Mouse (Mus musculus): ENCODE measurements around the gene Nop53. TPM values are rescaled to one million over a fixed set of nuclear protein-coding genes. Genes with fewer than 3 reads are reported as not detected.

Gene Nop53
- total RNA-seq, 1 experiment from 2014 or later, result 260 TPM

DNA sequence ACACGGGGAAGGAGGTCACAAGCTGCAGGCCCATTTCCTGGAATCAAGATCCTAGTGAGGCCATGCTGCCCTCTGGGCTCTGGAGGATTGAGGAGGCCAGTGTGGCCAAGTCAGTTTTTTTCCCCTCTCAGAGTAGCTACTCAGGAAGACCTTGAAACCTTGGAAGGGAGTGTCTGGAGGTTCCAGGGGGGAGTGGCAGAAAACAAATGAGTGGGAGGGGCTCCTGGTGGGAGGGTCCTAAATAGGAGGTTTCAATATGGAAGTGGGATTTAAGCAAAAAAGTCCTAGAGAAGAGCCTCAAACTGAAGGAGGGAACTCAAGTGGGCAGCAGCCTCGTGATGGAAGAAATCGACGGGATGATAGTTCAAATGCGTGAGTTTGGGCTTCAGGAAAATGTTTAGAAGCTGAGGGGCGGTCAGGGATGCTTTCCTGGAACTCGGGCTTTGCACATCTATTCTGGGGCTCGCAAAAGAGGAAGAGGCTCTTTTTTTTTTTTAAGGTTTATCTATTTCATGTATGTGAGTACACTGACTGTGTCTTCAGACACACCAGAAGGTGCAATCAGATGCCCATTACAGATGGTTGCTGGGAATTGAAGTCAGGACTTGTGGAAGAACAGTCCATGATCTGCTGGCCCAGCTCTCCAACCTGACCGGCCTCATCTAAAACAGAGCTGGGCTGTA is 44.4 kb downstream of the Nop53 start:
- ATAC-seq (ENCODE audit: extremely low read depth, insufficient number of reproducible peaks, low FRiP score, poor library complexity, severe bottlenecking), result no peak

- no peak for ATAC-seq (ENCODE audit: extremely low read depth, insufficient number of reproducible peaks, low FRiP score, poor library complexity, severe bottlenecking)
Measured at GRCm38 (mm10) chr7:15894251-15894650, 51.6 kb downstream of the Nop53 start.

Other genes with a start within 250 kb of the Nop53 start
- gene Obox5, start 195.9 kb downstream of the Nop53 start, total RNA-seq (2017), result not detected in 2 replicates
- gene Obox6, start 106.4 kb downstream of the Nop53 start, total RNA-seq (2017), result not detected in 2 replicates
- not detected in 2 replicates for gene Crx, start 66.1 kb downstream of the Nop53 start, total RNA-seq (2017)
- not detected in 2 replicates for gene Crxos, start 63.5 kb downstream of the Nop53 start, total RNA-seq (2017)
- 51.3 and 62.1 TPM in 2 replicates for gene Selenow, start 23.7 kb downstream of the Nop53 start, total RNA-seq (2017)
- gene Ehd2, start 21.5 kb upstream of the Nop53 start, total RNA-seq (2017), result 2.1 and 3.1 TPM in 2 replicates
- 11.9 and 12.9 TPM in 2 replicates for gene Bicra, start 101.8 kb upstream of the Nop53 start, total RNA-seq (2017)
- 0.61 and 0.70 TPM in 2 replicates for gene Zfp541, start 115.7 kb upstream of the Nop53 start, total RNA-seq (2017)
- gene Napa, start 152.4 kb upstream of the Nop53 start, total RNA-seq (2017), result 75.3 and 78.1 TPM in 2 replicates
- gene Kptn, start 173.8 kb upstream of the Nop53 start, total RNA-seq (2017), result 12.8 and 16.9 TPM in 2 replicates
- 0.25 TPM in 1 of 2 replicates, not detected in the other for gene Slc8a2, start 183.8 kb upstream of the Nop53 start, total RNA-seq (2017)
- gene Meis3, start 229.0 kb upstream of the Nop53 start, total RNA-seq (2017), result 2.5 and 4.5 TPM in 2 replicates

All from neutrophil, adult 5-6 weeks (primary cell).